Mouse (Mus musculus) liver, embryonic 14.5 days (tissue): ENCODE measurements around the gene Ccdc124. TPM values are rescaled to one million over a fixed set of nuclear protein-coding genes. Genes with fewer than 3 reads are reported as not detected.

Experiments
- ATAC-seq: fragments of 200-750 bp; cut with Nextera tagmentation; 2 replicates; pipeline ENCODE4 v1.8.0; 2017; ENCODE audit warnings: moderate number of reproducible peaks, mild to moderate bottlenecking, moderate library complexity; ENCODE audit not compliant: insufficient read depth
- DNase-seq, 3 experiments: peaks; one replicate each; pipeline ENCODE4 v3.0.0-alpha.2; 2012 to 2013; ENCODE audit warnings: low read depth in 3 of 3, low spot score in 3 of 3
- H3K27ac ChIP-seq: fragments of 300-500 bp; sonication (generic); 2 replicates; pipeline ENCODE4 v1.5.1; 2014; ENCODE audit warnings: moderate library complexity, mild to moderate bottlenecking, control low read depth, inconsistent platforms
- H3K27me3 ChIP-seq: fragments of 300-500 bp; sonication (generic); 2 replicates; pipeline ENCODE4 v1.6.1; 2014; ENCODE audit warnings: mild to moderate bottlenecking, low read length, moderate library complexity; ENCODE audit not compliant: control insufficient read depth, insufficient read depth
- H3K36me3 ChIP-seq: fragments of 300-500 bp; sonication (generic); replicated peaks from 2 replicates; pipeline ENCODE4 v1.6.1; 2014; ENCODE audit warnings: low read depth; ENCODE audit not compliant: control insufficient read depth, insufficient read depth
- H3K4me1 ChIP-seq, 2 experiments: fragments of 200-500 bp in 1 of 2; fragments of 300-500 bp in 1 of 2; sonication (generic) in 1 of 2; replicated peaks; 2 replicates each; pipeline ENCODE4 v1.6.1; 2012 to 2014; ENCODE audit warnings: antibody characterized with exemption in 1 of 2, inconsistent platforms in 1 of 2, low read length in 1 of 2; ENCODE audit not compliant: control insufficient read depth in 2 of 2, insufficient read depth in 2 of 2
- H3K4me2 ChIP-seq: fragments of 300-500 bp; sonication (generic); 2 replicates; pipeline ENCODE4 v1.6.1; 2014; ENCODE audit warnings: low read depth, mild to moderate bottlenecking, control low read depth, moderate library complexity
- H3K4me3 ChIP-seq, 2 experiments: fragments of 200-500 bp in 1 of 2; fragments of 300-500 bp in 1 of 2; sonication (generic) in 1 of 2; 2 replicates each; pipeline ENCODE4 v1.5.1; 2012 to 2014; ENCODE audit warnings: low read depth in 2 of 2, low read length in 2 of 2, mild to moderate bottlenecking in 2 of 2, control low read depth in 1 of 2, inconsistent platforms in 1 of 2, moderate library complexity in 1 of 2; ENCODE audit not compliant: insufficient read depth in 1 of 2
- H3K9ac ChIP-seq: fragments of 300-500 bp; sonication (generic); replicated peaks from 2 replicates; pipeline ENCODE4 v1.6.1; 2014; ENCODE audit warnings: mild to moderate bottlenecking, control low read depth, moderate library complexity
- H3K9me3 ChIP-seq: fragments of 300-500 bp; sonication (generic); 2 replicates; pipeline ENCODE4 v1.6.1; 2016; ENCODE audit warnings: low read length, mixed read lengths; ENCODE audit not compliant: control insufficient read depth
- CTCF ChIP-seq: IDR thresholded peaks from 2 replicates; pipeline ENCODE4 v1.5.1; 2016; ENCODE audit warnings: antibody characterized with exemption, low read depth, control low read depth
- EP300 ChIP-seq: IDR thresholded peaks from 2 replicates; pipeline ENCODE4 v1.6.1; 2016; ENCODE audit warnings: antibody characterized with exemption, low read depth
- WGBS: fragments of 180-500 bp; shearing (Covaris S2); extraction: QIAGEN DNeasy Blood & Tissue Kit; methylation state at CpG from one replicate; pipeline ENCODE4 v1.1.7; 2014; ENCODE audit not compliant: insufficient replicate concordance; 5-methylcytosine and 5-hydroxymethylcytosine counted together
- polyA plus RNA-seq, 2 experiments: library from polyadenylated mRNA; depleted of rRNA in 1 of 2; stranded (reverse) in 1 of 2; unstranded in 1 of 2; fragments of >200 nt; fragmentation: Nextera tagmentation in 1 of 2; extraction: Ambion mirVana in 1 of 2; gene quantifications; 2 replicates each; pipeline versions ENCODE4 v1.2.1 to v1.2.3; 2012 to 2014

The Ccdc124 gene
- polyA plus RNA-seq, 2 experiments: 34.3 to 54.1 TPM

DNA sequence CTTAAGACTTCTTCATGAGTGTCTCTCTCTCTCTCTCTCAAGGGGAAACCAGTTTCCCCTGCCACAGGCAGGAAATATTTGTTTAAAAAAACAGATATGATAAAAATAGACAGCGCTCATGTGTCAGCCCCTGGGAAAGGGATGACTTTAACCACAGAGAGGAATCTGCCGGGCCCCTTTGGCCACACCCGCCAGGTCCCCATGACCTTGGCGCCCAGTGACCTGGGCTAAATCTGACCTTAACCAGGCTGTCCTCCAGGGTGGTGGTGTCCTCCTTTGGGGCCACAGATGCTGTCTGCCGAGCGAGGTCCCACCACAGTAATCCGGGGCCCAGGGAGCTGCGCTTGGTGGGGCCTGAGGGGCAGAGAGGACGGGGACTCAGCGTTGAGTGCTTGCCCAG lies 10.9 kb upstream of the Ccdc124 start:
- no peak for TF ChIP-seq EP300
- TF ChIP-seq CTCF: no peak
- Histone ChIP-seq H3K9ac (no peak overlapping the region), H3K36me3 (no peaks in the 10 kb centered on the region), H3K27me3 (no peaks in the 10 kb centered on the region; the same call in 1 of the 2 replicates), H3K4me3 (no peak overlapping the region), H3K27ac (no peak overlapping the region), H3K9me3 (no peaks in the 10 kb centered on the region), H3K4me2 (no peak overlapping the region), H3K4me1 (0 out of 4 replicates have a peak, but pooled peaks cover 0 to 3% of the 10 kb centered on the region in 2 experiments)
- 46% methylated on average over 10 of the region's 10 CpGs for WGBS
- DNase-seq (no peak), ATAC-seq (no peak)

DNA sequence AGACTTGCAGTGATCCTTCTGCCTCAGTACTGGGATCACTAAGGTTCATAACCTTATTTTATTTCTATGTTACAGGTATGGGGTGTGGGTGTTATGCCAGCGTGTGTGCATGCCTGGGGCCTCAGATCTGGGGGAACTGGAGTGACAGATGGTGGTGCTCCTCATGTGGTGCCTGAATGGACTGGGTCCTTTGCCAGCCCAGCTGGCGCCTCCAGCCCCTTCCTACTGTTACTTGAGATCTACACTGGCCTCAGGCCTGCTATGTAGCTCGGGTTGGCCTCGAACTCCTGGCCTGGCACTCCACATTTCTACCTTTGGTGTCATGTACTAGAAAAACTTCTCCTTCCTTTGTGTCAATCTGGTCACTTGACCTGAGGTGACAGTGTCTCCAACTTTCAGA lies 10.5 kb upstream of the Ccdc124 start:
- no peak for TF ChIP-seq EP300
- TF ChIP-seq CTCF: no peak
- 60% methylated on average over 4 of the region's 4 CpGs for WGBS
- Histone ChIP-seq H3K27ac (no peak overlapping the region), H3K9me3 (no peaks in the 10 kb centered on the region), H3K36me3 (no peaks in the 10 kb centered on the region), H3K4me1 (0 out of 4 replicates have a peak, but pooled peaks cover 0 to 3% of the 10 kb centered on the region in 2 experiments), H3K4me3 (no peak overlapping the region), H3K4me2 (no peak overlapping the region), H3K9ac (no peak overlapping the region), H3K27me3 (no peaks in the 10 kb centered on the region; the same call in none of the 2 replicates)
- no peak for ATAC-seq
- DNase-seq: no peak

DNA sequence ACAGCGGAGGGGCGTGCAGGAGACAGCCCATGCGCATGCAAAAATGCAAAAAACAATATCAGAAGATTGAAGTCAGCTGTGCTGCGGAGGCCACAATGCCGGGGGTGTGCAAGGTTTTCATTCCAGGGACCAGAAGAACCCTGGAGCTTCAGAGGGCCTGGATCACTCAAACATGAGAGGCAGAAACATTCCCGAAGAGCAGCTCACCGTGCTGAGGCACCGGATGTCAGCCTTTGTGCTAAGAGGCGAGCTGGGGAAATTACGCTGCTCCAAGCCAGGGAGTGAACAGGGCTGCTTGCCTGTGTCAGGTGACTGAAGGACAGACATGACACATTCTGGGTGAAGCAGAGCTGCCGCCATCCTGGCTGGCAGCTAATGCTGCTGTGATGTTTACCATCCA lies 6.8 kb upstream of the Ccdc124 start:
- 32% methylated on average over 11 of the region's 11 CpGs for WGBS
- no peak overlapping the region for H3K9ac ChIP-seq
- TF ChIP-seq CTCF (no peak), EP300 (no peak)
- H3K9me3 ChIP-seq: no peaks in the 10 kb centered on the region
- H3K4me2 ChIP-seq: no peak overlapping the region
- H3K27me3 ChIP-seq: no peaks in the 10 kb centered on the region; the same call in none of the 2 replicates
- no peaks in the 10 kb centered on the region for H3K36me3 ChIP-seq
- ATAC-seq: no peak
- peaks cover 5 to 6% of the 10 kb centered on the region in 2 experiments for H3K4me1 ChIP-seq
- H3K4me3 ChIP-seq: no peak overlapping the region
- H3K27ac ChIP-seq: no peak overlapping the region
- DNase-seq: no peak

DNA sequence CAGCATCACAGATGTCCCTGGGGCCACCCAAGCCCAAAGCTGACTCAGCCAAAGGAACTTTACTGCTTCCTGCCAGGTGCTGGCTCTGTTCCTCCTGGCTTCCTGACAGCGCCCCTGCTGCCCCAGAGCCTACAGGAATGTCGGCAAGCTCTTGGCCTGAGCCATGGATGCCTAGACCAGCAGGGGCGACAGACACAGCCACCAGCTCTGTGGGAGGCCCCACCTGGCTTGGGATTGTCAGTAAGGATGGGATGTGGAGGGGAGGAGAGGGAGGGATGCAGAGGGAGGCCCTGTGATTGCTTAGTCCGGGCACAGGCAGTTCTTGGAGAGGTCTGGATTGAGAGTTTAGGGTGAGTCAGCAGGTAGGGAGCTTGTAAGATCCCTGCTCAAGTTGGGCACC lies 6.4 kb upstream of the Ccdc124 start:
- no peaks in the 10 kb centered on the region for H3K36me3 ChIP-seq
- no peak overlapping the region for H3K4me3 ChIP-seq
- peaks cover 5 to 6% of the 10 kb centered on the region in 2 experiments for H3K4me1 ChIP-seq
- no peaks in the 10 kb centered on the region for H3K9me3 ChIP-seq
- DNase-seq: no peak
- WGBS: 15% methylated on average over 4 of the region's 4 CpGs
- no peak overlapping the region for H3K4me2 ChIP-seq
- TF ChIP-seq EP300: no peak
- TF ChIP-seq CTCF: no peak
- H3K27ac ChIP-seq: no peak overlapping the region
- ATAC-seq: no peak
- H3K9ac ChIP-seq: no peak overlapping the region
- H3K27me3 ChIP-seq: no peaks in the 10 kb centered on the region; the same call in none of the 2 replicates

DNA sequence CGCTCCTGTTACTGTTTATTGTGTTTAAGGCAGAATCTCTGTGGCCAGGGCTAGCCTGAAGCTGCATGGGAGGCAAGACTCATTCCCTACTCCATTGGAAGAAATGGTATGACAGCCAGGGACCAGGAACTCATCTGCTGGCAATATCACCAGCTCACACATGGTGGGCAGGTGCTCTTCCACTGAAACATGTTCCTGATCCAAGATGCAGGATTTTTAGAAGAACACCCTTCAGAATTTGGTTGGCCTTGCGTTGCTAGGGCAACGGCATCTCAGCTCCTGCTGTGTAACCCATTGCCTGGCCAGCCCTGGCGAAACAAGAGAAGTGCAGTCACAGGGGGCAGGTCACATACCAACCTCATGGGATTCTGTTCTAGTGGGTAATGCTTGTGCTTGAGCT lies 5.8 kb upstream of the Ccdc124 start:
- DNase-seq (no peak), ATAC-seq (no peak)
- Histone ChIP-seq H3K27ac (no peak overlapping the region), H3K4me1 (peaks cover 5 to 6% of the 10 kb centered on the region in 2 experiments), H3K9me3 (no peaks in the 10 kb centered on the region), H3K27me3 (no peaks in the 10 kb centered on the region; the same call in none of the 2 replicates), H3K9ac (no peak overlapping the region), H3K4me2 (no peak overlapping the region), H3K36me3 (no peaks in the 10 kb centered on the region), H3K4me3 (no peak overlapping the region)
- 55% methylated on average over 4 of the region's 4 CpGs for WGBS
- no peak for TF ChIP-seq EP300
- no peak for TF ChIP-seq CTCF
